Mouse (Mus musculus) neural tube, embryonic 14.5 days (tissue): ENCODE data around the gene Lin7b. TPM values are rescaled to one million over a fixed set of nuclear protein-coding genes. Genes with fewer than 3 reads are reported as not detected.
A peak's percentile ranks its signal among the peaks of the same experiment; 100 is the strongest.

Experiments
- ATAC-seq: fragments of 200-750 bp; cut with Nextera tagmentation; 2 replicates; pipeline ENCODE4 v1.8.0; 2017; ENCODE audit warnings: low read depth, mild to moderate bottlenecking, moderate TSS enrichment, moderate library complexity
- H3K27ac ChIP-seq: fragments of 300-500 bp; sonication (generic); 2 replicates; pipeline ENCODE4 v1.5.1; 2014; ENCODE audit warnings: low read depth, mild to moderate bottlenecking, control low read depth, low read length, moderate library complexity, mixed read lengths
- H3K27me3 ChIP-seq: fragments of 300-500 bp; sonication (generic); 2 replicates; pipeline ENCODE4 v1.6.1; 2014; ENCODE audit warnings: low read length; ENCODE audit not compliant: control insufficient read depth, insufficient read depth
- H3K36me3 ChIP-seq: fragments of 300-500 bp; sonication (generic); 2 replicates; pipeline ENCODE4 v1.6.1; 2014; ENCODE audit warnings: low read length, mixed read lengths; ENCODE audit not compliant: control insufficient read depth, insufficient read depth
- H3K4me1 ChIP-seq: fragments of 300-500 bp; sonication (generic); 2 replicates; pipeline ENCODE4 v1.6.1; 2014; ENCODE audit warnings: low read length; ENCODE audit not compliant: control insufficient read depth, insufficient read depth
- H3K4me2 ChIP-seq: fragments of 300-500 bp; sonication (generic); 2 replicates; pipeline ENCODE4 v1.6.1; 2014; ENCODE audit warnings: mild to moderate bottlenecking, low read depth, low read length, control low read depth
- H3K4me3 ChIP-seq: fragments of 300-500 bp; sonication (generic); 2 replicates; pipeline ENCODE4 v1.5.1; 2014; ENCODE audit warnings: low read depth, low read length, control low read depth, mixed read lengths
- H3K9ac ChIP-seq: fragments of 300-500 bp; sonication (generic); replicated peaks from 2 replicates; pipeline ENCODE4 v1.6.1; 2014; ENCODE audit warnings: low read depth, mild to moderate bottlenecking, control low read depth, low read length, mixed read lengths
- H3K9me3 ChIP-seq: fragments of 300-500 bp; sonication (generic); 2 replicates; pipeline ENCODE4 v1.6.1; 2016; ENCODE audit warnings: low read length; ENCODE audit not compliant: control insufficient read depth
- WGBS: fragments of 180-500 bp; shearing (Covaris S2); extraction: QIAGEN DNeasy Blood & Tissue Kit; methylation state at CpG from one replicate; pipeline ENCODE4 v1.1.7; 2014; 5-methylcytosine and 5-hydroxymethylcytosine counted together
- polyA plus RNA-seq: library from polyadenylated mRNA; unstranded; fragments of >200 nt; fragmentation: Nextera tagmentation; extraction: Ambion mirVana; gene quantifications from 2 replicates; pipeline ENCODE4 v1.2.1, GENCODE M21; 2014

Lin7b gene
- polyA plus RNA-seq, 1 experiment from 2014 or later, result 49.4 TPM

DNA sequence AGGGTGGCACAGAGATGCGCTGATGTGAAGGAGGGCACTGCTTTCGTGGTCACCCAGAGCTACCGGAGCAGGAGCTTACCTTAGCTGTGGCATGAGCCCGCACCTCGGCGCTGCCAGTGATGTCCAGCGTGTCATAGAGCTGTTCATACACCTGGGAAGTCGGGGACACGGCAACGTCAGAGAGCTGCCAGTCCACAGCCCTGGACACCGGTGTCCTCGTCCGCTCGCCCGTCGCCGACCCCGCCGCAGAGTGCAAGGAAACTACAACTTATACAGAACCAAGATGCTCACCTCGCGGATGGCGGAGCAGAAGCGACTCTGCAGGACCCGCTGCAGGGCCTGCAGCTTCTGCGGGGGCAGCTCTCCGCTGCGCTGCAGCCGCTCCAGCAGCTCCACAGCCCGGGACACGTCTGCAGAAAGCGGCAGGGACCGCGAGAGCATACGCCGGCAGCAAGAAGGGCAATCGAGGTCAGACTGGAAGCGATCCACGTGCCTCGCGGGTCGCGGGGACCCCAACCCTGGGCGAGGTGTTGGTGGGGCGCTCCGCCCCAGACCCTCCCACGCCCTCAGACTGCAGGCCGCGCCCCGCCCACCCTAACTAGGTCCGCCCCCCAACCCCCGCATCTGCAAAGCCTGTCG lies 428 bp downstream of the Lin7b start:
- WGBS, result 11% methylated on average over 43 of the region's 52 CpGs
- Histone ChIP-seq H3K9me3 (no peaks in the 10 kb centered on the region), H3K4me2 (peak overlapping the region; percentile 79), H3K36me3 (peaks cover 11% of the 10 kb centered on the region; the same call in 1 of the 2 replicates), H3K9ac (peak overlapping the region; percentile 46), H3K4me1 (peaks cover 27% of the 10 kb centered on the region), H3K4me3 (peak overlapping the region; percentile 46), H3K27ac (no peak overlapping the region), H3K27me3 (peaks cover 5% of the 10 kb centered on the region)
- no peak; the same call in none of the 2 replicates for ATAC-seq

DNA sequence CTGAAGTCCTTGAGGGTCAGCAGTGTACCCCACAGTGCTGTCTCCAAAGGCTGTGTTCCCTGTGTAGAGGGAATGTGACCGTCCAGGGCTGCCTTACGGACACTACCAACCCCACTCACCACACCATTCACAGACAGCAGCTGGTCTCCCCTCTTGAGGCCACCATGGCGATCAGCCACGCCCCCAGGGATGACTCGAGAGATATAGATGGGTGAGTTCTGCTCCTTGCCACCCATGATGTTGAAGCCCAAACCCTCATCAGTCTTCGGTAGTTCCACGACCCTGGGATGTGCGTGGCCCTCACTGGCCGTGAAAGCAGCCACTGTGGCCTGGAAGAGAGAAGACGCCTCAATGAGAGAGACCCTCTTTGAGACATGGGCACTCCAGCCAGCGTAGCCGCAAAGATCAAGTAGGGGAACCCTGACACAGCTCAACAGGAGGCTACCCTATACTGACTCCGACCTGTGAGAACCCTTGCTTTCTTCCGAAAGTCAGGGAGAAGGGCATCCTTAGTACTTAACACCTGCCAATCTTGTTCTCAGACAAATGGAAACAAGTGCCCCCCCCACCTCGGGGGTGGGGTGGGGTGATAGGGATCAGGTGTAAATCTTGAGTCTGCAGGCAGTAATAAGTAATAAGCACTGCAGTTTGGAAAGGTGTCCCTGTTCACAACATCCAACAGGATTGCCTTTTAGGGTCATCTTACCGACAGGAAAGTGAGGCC lies 1.2 kb downstream of the Lin7b start:
- no peak overlapping the region for H3K27ac ChIP-seq
- peaks cover 5% of the 10 kb centered on the region for H3K27me3 ChIP-seq
- no peaks in the 10 kb centered on the region for H3K9me3 ChIP-seq
- peaks cover 11% of the 10 kb centered on the region; the same call in 1 of the 2 replicates for H3K36me3 ChIP-seq
- ATAC-seq, result no peak
- H3K4me3 ChIP-seq, result no peak overlapping the region; the same call in 1 of the 2 replicates
- no peak overlapping the region for H3K9ac ChIP-seq
- peak overlapping the region; percentile 79 for H3K4me2 ChIP-seq
- 71% methylated on average over 16 of the region's 16 CpGs for WGBS
- H3K4me1 ChIP-seq, result peaks cover 27% of the 10 kb centered on the region

GRCm38 (mm10) chr7:45368178-45368577 lies 2.2 kb downstream of the Lin7b start:
- no peak for ATAC-seq
- H3K4me3 ChIP-seq, result peak overlapping the region; percentile 81; the same call in 1 of the 2 replicates
- 81% methylated on average over 15 of the region's 15 CpGs for WGBS
- H3K9me3 ChIP-seq, result no peaks in the 10 kb centered on the region
- peak overlapping the region; percentile 65; the same call in 1 of the 2 replicates for H3K9ac ChIP-seq
- no peak overlapping the region for H3K27ac ChIP-seq
- peaks cover 5% of the 10 kb centered on the region for H3K27me3 ChIP-seq
- H3K4me2 ChIP-seq, result peak overlapping the region; percentile 79
- peaks cover 6% of the 10 kb centered on the region; the same call in 1 of the 2 replicates for H3K36me3 ChIP-seq
- H3K4me1 ChIP-seq, result peaks cover 27% of the 10 kb centered on the region

DNA sequence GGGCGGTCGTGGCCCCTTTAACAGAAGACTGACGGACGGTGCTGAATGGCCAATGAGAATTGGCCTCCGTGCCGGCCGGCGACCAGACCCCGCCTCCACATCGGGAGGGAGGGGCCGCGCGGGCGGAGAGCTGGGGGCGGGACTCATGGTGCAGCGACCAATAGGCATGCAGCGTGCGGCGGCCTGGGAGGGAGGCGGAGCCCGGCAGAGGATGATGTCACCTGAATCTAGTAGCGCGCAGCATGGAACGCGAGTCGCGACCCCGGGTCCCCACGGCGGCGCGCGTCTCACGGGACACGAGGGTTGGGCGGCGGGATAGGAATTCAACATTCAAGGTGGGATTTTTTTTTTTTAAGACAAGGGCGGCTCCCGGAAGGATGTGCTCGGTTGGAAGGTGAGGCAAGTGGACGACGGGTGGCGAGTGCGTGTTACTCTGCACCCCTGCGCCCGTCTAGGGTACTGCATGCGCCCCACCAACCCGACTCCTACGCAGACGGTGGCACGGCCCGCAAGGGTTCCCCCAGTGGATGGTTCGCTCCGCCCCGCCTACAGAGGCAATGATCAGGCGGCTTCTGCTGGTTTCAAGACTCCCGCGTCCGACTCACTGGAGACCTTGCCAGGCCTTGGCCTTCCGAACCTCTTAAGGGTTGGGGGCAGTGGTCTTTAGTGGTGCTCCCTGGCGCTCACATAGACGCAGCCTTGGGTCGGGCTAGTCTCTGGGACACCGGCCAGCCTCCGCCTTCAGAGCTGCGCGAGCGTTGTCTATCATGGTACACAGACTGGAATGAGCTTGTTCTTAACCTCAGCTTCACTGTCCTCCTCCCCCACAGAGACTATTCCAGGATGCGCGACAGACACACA lies 3.1 kb downstream of the Lin7b start:
- Histone ChIP-seq H3K9me3 (no peaks in the 10 kb centered on the region), H3K4me3 (peak overlapping the region; percentile 81), H3K4me2 (peak overlapping the region; percentile 79), H3K27ac (peak overlapping the region; percentile 87), H3K9ac (peak overlapping the region; percentile 95), H3K4me1 (peaks cover 28% of the 10 kb centered on the region), H3K27me3 (peaks cover 5% of the 10 kb centered on the region), H3K36me3 (no peaks in the 10 kb centered on the region)
- ATAC-seq, result peak; percentile 89
- WGBS, result under 1% methylated on average over 68 of the region's 70 CpGs

DNA sequence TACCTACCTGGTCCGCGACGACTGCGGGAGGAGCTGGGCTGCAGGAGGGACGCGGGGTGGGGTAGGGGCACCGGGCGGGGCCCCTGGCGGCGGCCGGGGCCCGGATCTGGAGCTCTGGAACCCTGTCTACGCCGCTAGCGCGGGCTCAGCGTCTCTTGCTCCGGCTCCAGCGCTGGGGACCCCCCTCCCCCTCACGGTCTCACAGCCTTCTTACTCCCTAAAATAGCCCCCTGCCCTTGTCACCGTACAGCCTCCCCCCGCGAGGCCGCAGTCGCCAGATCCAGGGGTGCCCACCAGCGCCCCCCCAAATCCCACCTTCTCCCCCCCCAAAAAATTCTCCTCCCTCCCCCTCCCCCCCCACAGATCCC lies 3.7 kb downstream of the Lin7b start, which contains the start of gene Ppfia3:
Gene Ppfia3 (minus strand): TSS at position 368 of the 368 bp plus-strand sequence.
- H3K27me3 ChIP-seq, result peaks cover 5% of the 10 kb centered on the region
- H3K27ac ChIP-seq, result peak within 1 kb of the TSS; percentile 87
- H3K4me1 ChIP-seq, result peaks cover 34% of the 10 kb centered on the region
- peak within 1 kb of the TSS; percentile 79 for H3K4me2 ChIP-seq
- 2% methylated on average over 17 of the region's 26 CpGs for WGBS
- peak within 1 kb of the TSS; percentile 95 for H3K9ac ChIP-seq
- H3K36me3 ChIP-seq, result no peaks in the 10 kb centered on the region
- H3K9me3 ChIP-seq, result no peaks in the 10 kb centered on the region
- peak; percentile 52 for ATAC-seq
- H3K4me3 ChIP-seq, result peak within 1 kb of the TSS; percentile 81

DNA sequence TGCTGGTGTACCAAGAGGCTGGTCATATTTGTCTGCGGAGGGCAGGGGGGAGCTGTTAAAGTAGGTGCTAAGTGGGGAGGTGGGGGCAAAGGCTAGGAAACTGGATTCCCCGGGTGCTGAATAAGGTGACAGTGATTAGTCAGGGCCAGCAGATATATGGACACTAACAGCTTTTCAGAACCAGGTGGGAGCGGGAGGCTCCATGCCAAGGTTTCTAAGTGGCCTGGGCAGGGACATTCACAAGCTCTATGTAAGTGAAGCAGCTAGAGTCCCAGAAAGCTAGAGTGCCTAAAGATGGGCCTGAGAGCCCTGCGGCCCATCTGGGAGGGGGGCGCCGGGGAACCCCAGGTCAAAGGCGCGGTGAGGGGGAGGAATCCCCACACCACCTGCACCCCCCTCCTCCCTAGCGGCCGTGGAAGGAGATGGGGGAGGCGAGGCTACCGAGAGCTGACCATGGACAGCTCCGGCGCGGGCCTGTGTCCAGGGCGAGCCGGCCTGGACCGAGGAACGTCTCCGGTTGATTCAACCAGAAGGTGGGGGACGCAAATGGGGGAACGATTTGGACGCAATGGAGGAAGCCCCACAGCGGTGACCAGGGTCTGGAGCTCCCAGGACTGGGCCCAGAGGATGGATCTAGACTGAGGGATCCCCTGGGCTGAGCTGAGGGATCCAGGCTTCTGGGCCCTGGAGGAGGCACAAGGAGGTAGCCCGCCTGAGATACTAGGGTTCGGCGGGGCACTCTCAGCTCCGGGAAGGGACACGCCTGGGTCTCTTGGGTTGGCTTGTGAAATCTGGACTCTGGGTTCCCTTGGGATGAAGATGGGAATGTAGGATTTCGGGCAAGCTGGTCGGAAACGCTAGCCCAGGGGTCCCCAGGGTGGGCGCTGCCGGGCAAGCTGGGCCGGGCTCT lies 4.4 kb downstream of the Lin7b start:
- Histone ChIP-seq H3K36me3 (no peaks in the 10 kb centered on the region), H3K27ac (peak overlapping the region; percentile 71), H3K4me1 (peaks cover 37% of the 10 kb centered on the region), H3K9ac (peak overlapping the region; percentile 95), H3K4me3 (peak overlapping the region; percentile 81), H3K27me3 (peaks cover 5% of the 10 kb centered on the region), H3K4me2 (peak overlapping the region; percentile 79), H3K9me3 (no peaks in the 10 kb centered on the region)
- peak; percentile 9; the same call in 1 of the 2 replicates for ATAC-seq
- WGBS, result 2% methylated on average over 35 of the region's 35 CpGs

DNA sequence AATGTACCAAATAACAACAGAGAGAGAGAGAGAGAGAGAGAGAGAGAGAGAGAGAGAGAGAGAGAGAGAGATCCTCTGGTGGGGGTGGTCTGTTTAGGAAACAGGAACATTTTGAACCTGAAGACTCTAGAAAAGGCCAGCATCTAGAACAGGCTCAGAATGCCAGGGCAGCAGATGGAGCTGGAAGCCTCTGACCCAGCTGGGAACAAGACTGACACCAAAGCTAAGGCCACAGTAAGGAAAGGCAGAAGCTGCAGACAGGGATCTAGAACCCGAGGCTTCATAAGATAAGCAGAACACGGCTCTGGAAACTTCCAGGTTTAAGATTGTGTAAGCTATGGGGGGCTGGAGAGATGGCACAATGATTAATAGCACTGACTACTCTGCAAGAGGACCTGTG lies 6.4 kb downstream of the Lin7b start:
- Histone ChIP-seq H3K27me3 (peaks cover under 1% of the 10 kb centered on the region; the same call in 1 of the 2 replicates), H3K36me3 (peaks cover 4% of the 10 kb centered on the region; the same call in 1 of the 2 replicates), H3K9me3 (no peaks in the 10 kb centered on the region), H3K4me1 (peaks cover 28% of the 10 kb centered on the region), H3K9ac (no peak overlapping the region), H3K27ac (no peak overlapping the region), H3K4me2 (no peak overlapping the region), H3K4me3 (no peak overlapping the region)
- no peak for ATAC-seq
- 95% methylated on average over 2 of the region's 2 CpGs for WGBS

DNA sequence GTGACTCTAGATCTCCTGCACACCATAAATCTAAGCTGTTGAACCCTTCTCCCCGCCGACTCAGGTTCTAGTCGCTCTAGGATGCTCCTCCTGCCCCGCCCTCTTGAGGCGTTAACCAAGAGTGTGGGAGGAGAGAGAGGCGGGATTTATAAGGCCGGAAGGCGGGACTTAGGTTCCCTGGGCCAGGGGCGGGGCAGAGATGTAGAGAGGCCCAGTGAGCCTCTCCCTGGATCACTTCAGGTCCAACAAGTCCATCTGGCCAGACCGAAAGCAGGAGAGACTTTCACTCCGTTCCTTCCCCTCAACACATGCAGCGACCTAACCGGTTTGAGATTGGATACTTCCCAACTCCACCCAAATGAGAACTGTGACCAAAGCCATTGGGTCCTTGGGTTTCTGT lies 7.6 kb downstream of the Lin7b start:
- H3K4me2 ChIP-seq, result no peak overlapping the region
- no peak overlapping the region for H3K9ac ChIP-seq
- H3K4me1 ChIP-seq, result peaks cover 20% of the 10 kb centered on the region
- no peak overlapping the region for H3K27ac ChIP-seq
- no peaks in the 10 kb centered on the region for H3K9me3 ChIP-seq
- H3K27me3 ChIP-seq, result no peaks in the 10 kb centered on the region
- H3K36me3 ChIP-seq, result peaks cover 8% of the 10 kb centered on the region; the same call in 1 of the 2 replicates
- peak overlapping the region; percentile 4; the same call in 1 of the 2 replicates for H3K4me3 ChIP-seq
- WGBS, result 3% methylated on average over 13 of the region's 13 CpGs
- ATAC-seq, result no peak
